Mouse (Mus musculus): ENCODE results near the gene Cldn7. TPM values are rescaled to one million over a fixed set of nuclear protein-coding genes. Genes with fewer than 3 reads are reported as not detected.
"Not testable (repeated sequence)": the region's sequence is repeated elsewhere in the genome, so short reads cannot be mapped to it uniquely, and the experiment has no call there.

Cldn7 gene
- polyA plus RNA-seq, 1 experiment from 2014 or later: 0.33 TPM

DNA sequence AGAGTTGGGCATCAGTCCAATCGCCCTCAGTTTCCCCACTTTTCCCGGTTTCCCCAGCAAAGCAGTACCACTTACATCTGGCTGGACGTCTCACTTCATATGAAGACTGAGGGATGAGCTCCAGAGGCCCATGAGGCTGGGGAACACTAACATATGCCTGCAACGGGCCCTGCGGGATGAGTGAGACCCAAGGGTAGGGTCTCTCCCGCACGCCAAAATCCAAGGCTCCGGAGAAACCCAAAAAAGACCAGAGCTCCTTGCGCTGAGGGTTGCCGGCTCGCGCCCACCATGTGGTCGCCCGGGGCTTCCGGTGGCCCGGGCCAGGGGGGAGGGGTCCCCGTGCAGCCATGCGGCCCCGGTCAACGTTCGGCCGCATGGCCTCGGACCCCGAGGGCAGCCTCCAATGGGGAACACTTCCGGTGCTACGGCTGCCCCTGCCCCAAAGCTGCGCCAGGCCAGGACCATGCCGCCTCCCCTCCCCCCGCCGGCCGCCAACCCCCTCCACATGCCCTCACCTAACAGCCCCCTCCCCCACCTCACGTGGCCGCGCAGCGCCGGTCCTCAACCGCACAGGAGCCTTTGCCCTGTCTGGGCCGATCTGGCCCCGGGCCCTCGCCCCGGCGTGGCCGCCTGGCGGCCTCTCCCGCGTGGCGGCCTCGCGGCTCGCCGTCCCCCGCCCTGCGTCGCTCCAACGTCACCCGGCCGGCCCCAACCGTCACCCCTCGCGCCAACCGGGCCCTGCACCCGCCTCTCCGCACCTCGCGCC, 44.1 kb upstream of the Cldn7 start:
- peaks cover 29% of the 10 kb centered on the region for H3K36me3 ChIP-seq (ENCODE audit: control insufficient read depth, insufficient read depth, low read length)
- peak overlapping the region; percentile 92 for H3K9ac ChIP-seq (ENCODE audit: low read depth, low read length)
- no peaks in the 10 kb centered on the region for H3K27me3 ChIP-seq (replicated peaks; ENCODE audit: control insufficient read depth, insufficient read depth, low read length)
- peak overlapping the region; percentile 88 for H3K4me3 ChIP-seq (ENCODE audit: low read length)
- H3K27ac ChIP-seq (ENCODE audit: low read depth, low read length): peak overlapping the region; percentile 95
- H3K4me1 ChIP-seq (ENCODE audit: control insufficient read depth, insufficient read depth, low read depth, low read length): peaks cover 22% of the 10 kb centered on the region
- H3K9me3 ChIP-seq (ENCODE audit: control insufficient read depth, low read length): no peaks in the 10 kb centered on the region
- under 1% methylated on average over 58 of the region's 65 CpGs for WGBS
- peak; percentile 28; the same call in 1 of the 2 replicates for ATAC-seq
- H3K4me2 ChIP-seq (ENCODE audit: low read length): peak overlapping the region; percentile 83

DNA sequence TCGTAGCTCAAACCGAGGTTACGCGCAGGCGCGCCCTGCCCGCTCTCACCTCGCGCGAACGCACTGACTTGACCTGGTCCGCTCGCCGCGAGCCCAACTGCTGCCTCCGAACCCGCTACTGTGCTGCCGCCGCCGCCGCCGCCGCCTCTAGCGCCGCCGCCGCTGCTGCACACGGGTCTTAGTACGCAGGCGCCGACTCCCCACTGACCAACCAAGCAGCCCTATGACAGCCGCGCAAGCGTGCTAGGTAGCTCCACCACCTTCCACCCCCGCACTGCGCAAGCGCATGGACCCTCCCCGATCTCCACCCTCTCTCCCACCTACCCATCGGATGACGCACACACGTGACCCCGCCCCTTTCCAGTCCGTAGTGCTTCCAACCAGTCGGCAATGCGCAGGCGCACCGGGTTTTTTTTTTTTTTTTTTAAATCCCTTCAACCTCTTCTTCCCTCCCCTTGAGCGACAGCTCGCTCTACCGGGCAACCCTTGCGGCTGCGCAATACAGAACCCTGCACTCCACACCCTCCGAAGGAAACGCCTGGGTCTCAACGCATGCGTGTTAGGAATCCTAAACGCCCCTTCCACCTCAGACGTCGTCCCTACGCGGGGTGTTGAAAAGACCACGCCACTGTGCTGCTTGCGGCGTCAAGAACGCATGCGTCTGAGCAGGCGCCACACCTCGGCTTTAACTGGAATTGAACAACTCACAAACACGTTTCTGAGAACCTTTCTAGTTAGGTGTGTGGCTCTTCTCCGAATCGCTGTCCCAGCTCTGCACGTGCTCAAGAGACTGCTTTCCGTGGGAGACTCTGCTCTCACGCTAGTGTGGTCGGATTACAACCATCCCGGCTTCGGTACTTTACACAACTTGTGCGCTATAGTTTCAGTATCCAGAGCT, 43.2 kb upstream of the Cldn7 start, which contains the start of gene Eif5a:
Gene Eif5a (minus strand): TSS at position 845 of the 898 bp plus-strand sequence.
- H3K4me2 ChIP-seq (ENCODE audit: low read length): peak within 1 kb of the TSS; percentile 83
- H3K4me3 ChIP-seq (ENCODE audit: low read length): peak within 1 kb of the TSS; percentile 88

GRCm38 (mm10) chr11:69922012-69922756, 42.4 kb upstream of the Cldn7 start:
- H3K4me3 ChIP-seq (ENCODE audit: low read length): peak overlapping the region; percentile 88
- H3K27ac ChIP-seq (ENCODE audit: low read depth, low read length): peak overlapping the region; percentile 95
- peaks cover 16% of the 10 kb centered on the region for H3K4me1 ChIP-seq (ENCODE audit: control insufficient read depth, insufficient read depth, low read depth, low read length)
- WGBS: 5% methylated on average over 12 of the region's 12 CpGs
- H3K9ac ChIP-seq (ENCODE audit: low read depth, low read length): peak overlapping the region; percentile 77
- no peaks in the 10 kb centered on the region for H3K27me3 ChIP-seq (replicated peaks; ENCODE audit: control insufficient read depth, insufficient read depth, low read length)
- peaks cover 15% of the 10 kb centered on the region for H3K36me3 ChIP-seq (ENCODE audit: control insufficient read depth, insufficient read depth, low read length)
- peak overlapping the region; percentile 76 for H3K4me2 ChIP-seq (ENCODE audit: low read length)
- no peaks in the 10 kb centered on the region for H3K9me3 ChIP-seq (ENCODE audit: control insufficient read depth, low read length)
- no peak for ATAC-seq

More for the DNA sequence above, 43.2 kb upstream of the Cldn7 start, which contains the start of gene Eif5a:
- peak within 1 kb of the TSS; percentile 92 for H3K9ac ChIP-seq (ENCODE audit: low read depth, low read length)
- peaks cover 19% of the 10 kb centered on the region for H3K36me3 ChIP-seq (ENCODE audit: control insufficient read depth, insufficient read depth, low read length)
- H3K9me3 ChIP-seq (ENCODE audit: control insufficient read depth, low read length): no peaks in the 10 kb centered on the region
- H3K4me1 ChIP-seq (ENCODE audit: control insufficient read depth, insufficient read depth, low read depth, low read length): peaks cover 16% of the 10 kb centered on the region
- peak within 1 kb of the TSS; percentile 95 for H3K27ac ChIP-seq (ENCODE audit: low read depth, low read length)
- ATAC-seq: peak; percentile 97
- WGBS: under 1% methylated on average over 76 of the region's 78 CpGs
- H3K27me3 ChIP-seq (replicated peaks; ENCODE audit: control insufficient read depth, insufficient read depth, low read length): no peaks in the 10 kb centered on the region

GRCm38 (mm10) chr11:69922796-69923195, 41.8 kb upstream of the Cldn7 start:
- ATAC-seq: no peak
- Histone ChIP-seq H3K4me1 (ENCODE audit: control insufficient read depth, insufficient read depth, low read depth, low read length) (peaks cover 16% of the 10 kb centered on the region), H3K9ac (ENCODE audit: low read depth, low read length) (no peak overlapping the region), H3K27ac (ENCODE audit: low read depth, low read length) (no peak overlapping the region), H3K27me3 (replicated peaks; ENCODE audit: control insufficient read depth, insufficient read depth, low read length) (no peaks in the 10 kb centered on the region), H3K9me3 (ENCODE audit: control insufficient read depth, low read length) (no peaks in the 10 kb centered on the region), H3K4me3 (ENCODE audit: low read length) (no peak overlapping the region), H3K36me3 (ENCODE audit: control insufficient read depth, insufficient read depth, low read length) (peaks cover 8% of the 10 kb centered on the region), H3K4me2 (ENCODE audit: low read length) (no peak overlapping the region)
- WGBS: 69% methylated on average over 3 of the region's 3 CpGs

DNA sequence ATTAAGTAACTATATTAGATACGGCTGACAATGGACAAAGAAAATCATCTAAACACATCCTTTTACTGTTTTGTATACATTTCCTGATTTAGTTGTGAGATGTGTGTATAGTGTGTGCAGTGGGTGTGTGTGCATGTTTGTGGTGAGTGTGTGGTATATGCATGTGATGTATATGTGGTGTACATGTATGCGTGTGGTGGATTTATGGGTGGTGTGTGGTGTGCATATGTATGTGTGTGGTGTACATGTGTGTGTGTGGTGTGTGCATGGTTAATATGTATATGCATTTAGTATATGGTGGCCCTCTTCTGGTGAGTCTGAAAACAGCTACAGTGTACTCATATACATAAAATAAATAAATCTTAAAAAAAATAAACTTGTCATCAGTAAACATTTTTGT, 37.1 kb upstream of the Cldn7 start:
- Histone ChIP-seq H3K4me1 (ENCODE audit: control insufficient read depth, insufficient read depth, low read depth, low read length) (no peaks in the 10 kb centered on the region; the same call in none of the 2 replicates), H3K27me3 (replicated peaks; ENCODE audit: control insufficient read depth, insufficient read depth, low read length) (no peaks in the 10 kb centered on the region; the same call in 1 of the 2 replicates), H3K4me2 (ENCODE audit: low read length) (no peak overlapping the region), H3K9me3 (ENCODE audit: control insufficient read depth, low read length) (no peaks in the 10 kb centered on the region), H3K4me3 (ENCODE audit: low read length) (no peak overlapping the region), H3K36me3 (ENCODE audit: control insufficient read depth, insufficient read depth, low read length) (no peaks in the 10 kb centered on the region), H3K27ac (ENCODE audit: low read depth, low read length) (no peak overlapping the region), H3K9ac (ENCODE audit: low read depth, low read length) (no peak overlapping the region)
- WGBS: 96% methylated on average over 2 of the region's 2 CpGs
- no peak for ATAC-seq

DNA sequence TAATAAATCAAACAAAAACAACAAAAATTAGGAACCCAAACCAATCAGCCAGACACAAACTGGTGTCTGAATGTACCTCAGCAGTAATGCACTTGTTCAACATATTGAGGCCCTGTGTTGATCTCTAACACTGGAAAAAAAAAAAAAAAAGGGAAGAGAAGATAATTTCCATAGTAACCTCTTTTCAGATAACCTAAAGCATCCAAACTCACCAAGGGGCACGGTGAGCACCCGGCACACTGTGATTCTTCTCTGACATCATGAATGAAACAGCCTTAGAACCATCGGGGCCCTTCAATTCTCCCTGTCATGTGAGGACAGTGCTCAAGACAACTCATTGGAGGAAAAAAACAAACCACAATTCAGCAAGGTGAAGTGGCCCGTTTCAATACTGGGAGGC, 34.9 kb upstream of the Cldn7 start:
- H3K36me3 ChIP-seq (ENCODE audit: control insufficient read depth, insufficient read depth, low read length): no peaks in the 10 kb centered on the region
- no peak overlapping the region for H3K4me3 ChIP-seq (ENCODE audit: low read length)
- H3K27ac ChIP-seq (ENCODE audit: low read depth, low read length): no peak overlapping the region
- no peaks in the 10 kb centered on the region; the same call in 1 of the 2 replicates for H3K27me3 ChIP-seq (replicated peaks; ENCODE audit: control insufficient read depth, insufficient read depth, low read length)
- no peaks in the 10 kb centered on the region; the same call in 1 of the 2 replicates for H3K4me1 ChIP-seq (ENCODE audit: control insufficient read depth, insufficient read depth, low read depth, low read length)
- H3K9ac ChIP-seq (ENCODE audit: low read depth, low read length): no peak overlapping the region
- no peak for ATAC-seq
- WGBS: 86% methylated on average over 4 of the region's 4 CpGs
- H3K4me2 ChIP-seq (ENCODE audit: low read length): no peak overlapping the region
- no peaks in the 10 kb centered on the region for H3K9me3 ChIP-seq (ENCODE audit: control insufficient read depth, low read length)

GRCm38 (mm10) chr11:69930176-69930575, 34.4 kb upstream of the Cldn7 start:
- H3K36me3 ChIP-seq (ENCODE audit: control insufficient read depth, insufficient read depth, low read length); H3K9ac ChIP-seq (ENCODE audit: low read depth, low read length): not testable (repeated sequence)
- 89% methylated on average over 8 of the region's 8 CpGs for WGBS

DNA sequence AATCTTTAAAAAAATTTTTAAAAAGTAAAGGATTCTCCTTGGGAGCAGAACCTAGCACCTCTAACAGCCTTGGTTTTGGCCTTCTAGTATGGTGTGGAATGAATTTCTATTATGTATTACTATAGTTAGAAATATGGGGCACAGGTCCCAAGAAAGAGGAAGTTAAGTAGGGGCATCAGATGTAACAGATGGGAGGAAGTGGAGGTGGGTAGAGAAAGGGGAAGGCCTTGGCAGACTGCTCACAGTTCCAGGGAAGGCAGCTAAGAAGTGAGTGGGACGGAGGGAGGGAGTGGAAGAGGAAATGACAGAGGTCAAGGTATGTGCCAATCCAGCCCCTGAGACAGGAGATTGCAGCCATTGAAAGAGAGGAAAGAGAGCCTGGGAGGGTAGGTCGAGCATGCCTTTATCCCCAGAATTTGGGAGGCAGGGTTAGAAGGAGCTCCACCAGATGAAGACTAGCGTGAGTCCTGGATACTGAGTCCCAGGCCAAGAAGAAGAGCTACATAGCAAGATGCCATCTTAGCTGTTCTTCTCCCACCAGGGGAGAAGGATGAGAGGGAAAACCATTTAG, 33.5 kb upstream of the Cldn7 start:
- H3K4me1 ChIP-seq (ENCODE audit: control insufficient read depth, insufficient read depth, low read depth, low read length): peaks cover 6% of the 10 kb centered on the region
- H3K9ac ChIP-seq (ENCODE audit: low read depth, low read length): no peak overlapping the region
- H3K4me2 ChIP-seq (ENCODE audit: low read length): no peak overlapping the region
- H3K9me3 ChIP-seq (ENCODE audit: control insufficient read depth, low read length): no peaks in the 10 kb centered on the region
- no peak overlapping the region for H3K27ac ChIP-seq (ENCODE audit: low read depth, low read length)
- no peak overlapping the region for H3K4me3 ChIP-seq (ENCODE audit: low read length)
- no peaks in the 10 kb centered on the region for H3K36me3 ChIP-seq (ENCODE audit: control insufficient read depth, insufficient read depth, low read length)
- no peak for ATAC-seq
- no peaks in the 10 kb centered on the region; the same call in 1 of the 2 replicates for H3K27me3 ChIP-seq (replicated peaks; ENCODE audit: control insufficient read depth, insufficient read depth, low read length)
- 69% methylated on average over 3 of the region's 3 CpGs for WGBS

More at GRCm38 (mm10) chr11:69930176-69930575, 34.4 kb upstream of the Cldn7 start:
- not testable (repeated sequence) for H3K9me3 ChIP-seq (ENCODE audit: control insufficient read depth, low read length); H3K4me1 ChIP-seq (ENCODE audit: control insufficient read depth, insufficient read depth, low read depth, low read length); H3K4me2 ChIP-seq (ENCODE audit: low read length); H3K4me3 ChIP-seq (ENCODE audit: low read length); H3K27ac ChIP-seq (ENCODE audit: low read depth, low read length); ATAC-seq; H3K27me3 ChIP-seq (replicated peaks; ENCODE audit: control insufficient read depth, insufficient read depth, low read length)

Data from hindbrain, embryonic 16.5 days (tissue).